Mouse (Mus musculus): ENCODE measurements around the gene Tmem159. TPM values are rescaled to one million over a fixed set of nuclear protein-coding genes. Genes with fewer than 3 reads are reported as not detected.
A peak's percentile ranks its signal among the peaks of the same experiment; 100 is the strongest.

Tmem159 gene
- 10 to 100 TPM in 1 of 3 experiments, 1 to 10 TPM in 2; 6.7 to 17.8 (median 7.2) TPM for polyA plus RNA-seq (2017; shearing (Covaris generic))

GRCm38 (mm10) chr7:120102164-120102972 is at the start of gene Tmem159:
Tmem159 (plus strand) TSS chr7:120102353.
- peak; percentile 32 for ATAC-seq

DNA sequence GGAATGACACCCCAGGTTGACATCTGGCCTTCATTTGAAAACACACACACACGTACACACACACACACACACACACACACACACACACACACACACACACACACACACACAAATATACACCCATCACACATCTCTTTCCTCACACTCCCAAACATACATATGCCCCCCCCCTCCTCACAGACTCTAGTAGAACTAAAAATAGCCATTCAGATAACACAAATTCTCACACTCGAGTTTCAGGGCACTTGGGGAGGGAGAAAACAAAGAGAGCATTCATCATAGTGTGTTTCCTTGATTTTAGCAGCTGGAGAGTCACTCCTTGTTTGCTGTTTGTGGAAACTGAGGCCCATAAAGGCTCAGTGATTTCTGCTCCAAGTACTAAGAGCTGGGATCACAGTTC is 48.1 kb upstream of the Tmem159 start:
- no peak for ATAC-seq

- no peak for ATAC-seq
These were observed 46.7 kb upstream of the Tmem159 start for GRCm38 (mm10) chr7:120055479-120055878.

DNA sequence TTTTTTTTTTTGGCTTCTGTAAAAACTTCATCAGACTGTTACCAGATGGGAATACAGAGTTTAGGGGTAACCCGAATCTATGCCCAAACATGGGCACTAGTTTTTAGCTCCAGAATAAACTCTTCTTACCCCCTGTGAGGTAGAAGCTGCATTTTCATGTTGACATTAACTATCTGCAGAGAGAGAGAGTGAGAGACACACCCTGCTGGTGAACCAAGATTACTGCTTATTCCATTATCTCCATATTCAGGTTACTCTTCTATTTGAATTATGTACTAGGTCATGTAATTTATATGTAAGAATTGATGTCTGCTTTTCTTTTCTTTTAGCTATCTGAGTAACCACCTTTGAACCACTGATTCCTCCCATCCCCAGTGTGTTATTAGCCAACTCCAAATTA is 38.1 kb upstream of the Tmem159 start:
- no peak for ATAC-seq

DNA sequence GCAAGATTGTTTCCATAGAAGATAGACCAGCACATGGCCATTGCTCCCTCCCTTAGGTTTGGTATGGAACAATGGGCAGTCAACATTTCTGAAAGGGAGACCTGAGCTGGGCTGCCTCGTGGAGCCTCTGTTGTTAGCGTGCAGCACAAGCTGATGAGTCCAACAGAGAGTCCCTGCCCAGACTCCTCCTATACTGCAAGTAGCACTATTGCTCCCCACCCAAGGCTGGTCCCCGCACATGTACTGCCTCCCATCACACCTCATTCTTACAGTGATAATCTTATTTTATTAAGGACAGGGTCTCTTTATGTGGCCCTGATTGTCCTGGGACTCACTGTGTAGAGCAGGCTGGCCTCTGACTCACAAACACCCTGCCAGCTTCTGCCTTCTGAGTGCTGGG is 34.0 kb upstream of the Tmem159 start:
- no peak for ATAC-seq

- no peak for ATAC-seq
These were observed 33.0 kb upstream of the Tmem159 start for GRCm38 (mm10) chr7:120069164-120069563.

DNA sequence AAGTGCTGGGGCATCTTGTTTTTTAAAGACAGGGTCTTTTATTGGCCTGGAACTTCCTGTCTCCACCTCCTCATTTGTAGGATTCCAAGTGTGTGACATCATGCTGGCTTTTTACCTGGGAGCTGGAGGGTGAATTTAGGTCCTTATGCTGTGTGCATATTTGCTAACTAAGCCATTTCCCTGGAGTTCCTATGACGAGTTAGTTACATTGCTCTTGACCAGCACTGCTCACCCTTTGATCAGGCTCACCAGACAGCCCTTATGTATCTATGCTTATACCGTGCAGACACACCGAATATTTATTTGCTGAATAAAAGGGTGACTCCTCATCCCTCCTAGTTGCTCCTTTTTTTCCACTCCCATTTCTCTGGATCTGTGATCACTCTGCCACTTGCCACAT is 22.0 kb upstream of the Tmem159 start:
- no peak for ATAC-seq

DNA sequence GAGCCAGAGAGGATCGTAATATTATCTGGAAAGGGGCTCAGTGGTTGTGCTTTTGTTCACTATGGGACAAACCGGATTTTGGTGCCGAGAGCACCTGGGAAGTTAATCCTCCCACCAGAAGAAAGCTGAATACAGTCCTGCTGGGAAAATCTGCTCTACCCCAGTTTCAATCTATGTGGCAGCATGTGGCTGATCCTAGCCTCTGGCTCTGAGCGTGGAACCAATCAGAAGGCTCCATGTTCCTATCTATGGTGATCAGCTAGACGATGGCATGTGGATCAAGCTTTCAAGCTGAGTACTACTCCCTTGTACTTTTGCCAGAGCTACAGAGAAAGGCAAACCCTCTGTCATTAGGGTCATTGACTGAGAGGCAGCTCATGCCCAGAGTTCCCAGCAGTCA is 9.1 kb upstream of the Tmem159 start:
- no peak for ATAC-seq

DNA sequence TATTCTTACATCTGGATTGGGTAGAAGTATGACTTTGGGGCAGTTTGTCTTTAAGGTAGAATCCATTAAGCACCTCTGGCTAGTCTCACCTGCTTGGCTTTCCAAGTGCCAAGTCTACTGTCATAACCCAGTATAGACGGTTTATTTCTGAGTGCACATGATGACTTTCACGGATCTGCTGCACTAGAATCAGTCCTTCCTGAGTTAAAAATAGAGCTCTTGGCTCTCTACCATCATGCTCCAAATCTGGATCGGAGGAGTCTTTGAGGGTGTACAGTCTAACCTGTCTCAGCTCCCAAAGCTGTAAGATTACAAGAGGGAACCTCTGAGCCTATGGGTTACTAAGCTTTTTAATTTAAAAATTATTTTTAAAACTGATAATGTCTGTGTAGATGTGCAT is 7.9 kb upstream of the Tmem159 start:
- ATAC-seq = no peak

DNA sequence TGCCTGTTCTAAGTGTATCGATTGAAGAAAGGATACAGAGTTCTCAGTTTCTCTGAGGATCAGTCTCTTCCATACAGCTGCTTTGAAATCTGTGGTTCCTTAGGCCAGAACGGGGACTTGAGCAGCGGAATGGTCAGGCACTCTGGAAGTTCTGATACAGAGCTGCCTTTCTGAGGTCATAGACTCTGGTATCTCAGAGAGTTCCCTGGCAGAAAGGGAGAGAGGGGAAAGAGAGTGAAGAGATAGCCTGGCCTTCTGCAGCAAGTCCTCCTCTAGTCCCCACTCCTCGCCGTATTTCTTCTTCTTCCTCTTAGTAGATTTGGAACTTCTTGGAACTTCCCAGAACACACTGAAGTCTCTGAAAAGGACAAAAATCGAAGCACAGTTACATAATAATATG is 7.0 kb upstream of the Tmem159 start, which contains the start of gene Dnah3:
Dnah3 (minus strand) TSS at position 101 of the 400 bp plus-strand sequence.
- ATAC-seq = no peak

DNA sequence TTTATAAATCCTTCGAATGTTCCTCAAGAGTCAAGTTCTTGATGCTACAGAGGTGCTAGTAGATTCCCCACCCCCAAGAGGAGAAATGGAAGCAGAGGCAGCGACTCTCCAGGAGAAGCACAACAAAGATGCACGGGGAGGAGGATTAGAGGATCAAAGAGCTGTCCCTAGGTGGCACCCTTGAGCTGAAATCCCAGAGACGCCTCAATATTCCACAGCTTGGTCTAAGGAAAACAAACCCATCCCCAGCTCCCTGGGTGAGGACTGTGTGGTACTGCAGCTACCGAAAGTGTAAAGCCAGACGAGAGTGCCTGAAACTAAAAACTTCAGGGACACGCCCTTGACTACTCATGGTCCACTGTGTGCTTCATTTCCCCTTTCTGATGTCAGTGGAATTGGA is 4.3 kb upstream of the Tmem159 start:
- no peak for ATAC-seq

DNA sequence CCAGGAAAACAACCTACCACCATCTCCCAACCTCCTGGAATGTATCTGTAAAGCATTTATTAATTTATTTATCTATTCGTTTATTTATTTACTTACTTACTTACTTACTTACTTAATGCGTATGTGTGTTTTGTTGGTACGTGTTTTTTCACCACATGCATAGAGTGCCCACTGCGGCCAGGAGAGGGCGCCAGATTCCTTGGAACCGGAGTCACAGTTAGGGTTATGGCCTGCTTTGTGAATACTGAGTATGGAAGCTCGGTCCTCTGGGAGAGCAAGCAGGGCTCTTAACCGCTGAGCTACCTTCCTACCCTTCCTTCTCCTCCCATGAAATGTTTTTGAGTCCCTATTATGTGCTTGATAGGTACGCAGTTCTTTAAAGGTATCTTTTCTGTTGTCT is 3.8 kb upstream of the Tmem159 start:
- no peak for ATAC-seq

DNA sequence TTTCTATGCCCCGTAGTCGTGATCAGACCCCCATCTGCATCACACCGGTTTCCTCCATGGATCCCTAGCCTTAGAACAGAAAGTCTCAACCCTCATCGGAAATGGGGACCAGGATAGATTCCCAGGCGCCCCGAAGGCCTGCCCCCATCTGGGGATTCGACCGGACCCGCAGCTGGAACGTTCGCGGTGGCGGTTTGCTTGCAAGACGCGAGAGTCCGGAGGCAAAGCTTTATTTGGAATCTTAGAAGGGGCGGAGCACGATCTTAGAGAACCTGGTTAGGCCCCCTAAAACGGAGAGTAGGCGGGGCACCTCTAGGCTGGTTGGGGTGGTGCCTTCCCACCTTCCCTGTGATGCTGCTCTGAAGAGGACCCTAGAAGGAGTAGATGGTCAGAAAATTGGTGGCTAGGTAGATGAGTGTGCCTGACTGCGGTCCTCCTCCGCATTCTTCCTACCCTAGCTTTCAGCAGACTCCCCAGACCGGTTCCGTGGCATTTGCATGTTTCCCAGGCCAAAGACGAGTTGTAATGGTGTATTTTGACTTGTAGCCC is 940 bp downstream of the Tmem159 start:
- no peak for ATAC-seq

- no peak for ATAC-seq
These were observed 2.8 kb downstream of the Tmem159 start for GRCm38 (mm10) chr7:120104975-120105374.

DNA sequence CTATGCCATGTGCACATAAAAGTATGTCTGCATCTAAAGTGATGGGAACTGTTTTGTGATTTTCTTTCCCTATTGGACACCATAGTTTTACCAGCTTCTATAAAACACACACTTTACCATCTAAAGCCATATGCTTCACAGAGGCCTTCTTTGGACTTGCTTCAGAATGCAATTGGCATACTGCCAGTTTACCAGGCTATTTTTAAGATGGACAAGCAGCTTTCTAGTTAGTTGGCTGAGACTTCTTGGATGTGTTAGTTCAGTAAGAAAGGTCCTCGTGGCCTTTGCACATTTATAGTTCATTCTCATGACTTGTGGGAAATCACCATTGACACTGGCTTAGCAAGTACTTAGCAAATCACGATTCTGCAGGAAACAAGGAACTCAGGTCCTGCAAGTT is 4.2 kb downstream of the Tmem159 start:
- no peak for ATAC-seq

DNA sequence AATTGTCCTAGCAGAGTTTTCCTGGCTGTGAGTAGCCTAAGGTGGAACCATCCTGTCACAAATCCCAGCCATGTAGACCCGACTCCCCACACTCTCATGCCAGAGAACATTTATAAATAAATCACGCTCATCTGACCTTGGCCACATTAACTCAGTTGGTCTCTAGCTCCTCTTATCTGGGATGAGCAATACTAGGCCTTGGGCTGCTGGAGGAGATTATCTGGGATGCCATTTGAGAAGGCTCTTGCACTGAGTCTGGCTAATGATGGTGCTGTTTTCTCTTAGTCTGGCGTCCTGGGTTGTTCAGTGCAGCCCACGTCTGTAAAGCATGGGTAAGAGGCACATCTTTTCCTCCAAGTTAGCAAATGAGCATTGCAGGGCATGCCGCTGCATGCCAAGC is 7.5 kb downstream of the Tmem159 start:
- no peak for ATAC-seq

- no peak for ATAC-seq
These were observed 14.8 kb downstream of the Tmem159 start for GRCm38 (mm10) chr7:120116976-120117375.

GRCm38 (mm10) chr7:120117529-120117928 is 15.4 kb downstream of the Tmem159 start:
- ATAC-seq = no peak

- no peak for ATAC-seq
These were observed 21.6 kb downstream of the Tmem159 start for GRCm38 (mm10) chr7:120123776-120124175.

DNA sequence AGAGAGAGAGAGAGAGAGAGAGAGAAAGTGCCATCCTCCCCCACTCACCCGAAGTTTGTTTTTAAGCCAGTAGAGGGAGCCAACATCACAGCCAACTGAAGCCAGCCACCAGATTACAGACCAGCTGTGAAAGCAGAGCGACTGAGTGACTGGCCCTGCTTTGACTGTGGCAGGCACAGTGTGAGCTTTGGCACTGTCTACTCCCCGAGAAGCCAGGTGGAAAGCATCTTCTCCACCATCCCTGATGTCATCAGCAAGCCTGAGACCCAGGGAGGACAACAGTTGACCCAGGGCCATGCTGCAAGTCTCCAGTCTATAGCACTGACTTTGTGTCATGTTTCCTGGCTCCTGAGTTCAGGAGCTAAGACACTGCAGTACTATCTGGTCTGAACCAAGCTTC is 22.7 kb downstream of the Tmem159 start:
- no peak for ATAC-seq

DNA sequence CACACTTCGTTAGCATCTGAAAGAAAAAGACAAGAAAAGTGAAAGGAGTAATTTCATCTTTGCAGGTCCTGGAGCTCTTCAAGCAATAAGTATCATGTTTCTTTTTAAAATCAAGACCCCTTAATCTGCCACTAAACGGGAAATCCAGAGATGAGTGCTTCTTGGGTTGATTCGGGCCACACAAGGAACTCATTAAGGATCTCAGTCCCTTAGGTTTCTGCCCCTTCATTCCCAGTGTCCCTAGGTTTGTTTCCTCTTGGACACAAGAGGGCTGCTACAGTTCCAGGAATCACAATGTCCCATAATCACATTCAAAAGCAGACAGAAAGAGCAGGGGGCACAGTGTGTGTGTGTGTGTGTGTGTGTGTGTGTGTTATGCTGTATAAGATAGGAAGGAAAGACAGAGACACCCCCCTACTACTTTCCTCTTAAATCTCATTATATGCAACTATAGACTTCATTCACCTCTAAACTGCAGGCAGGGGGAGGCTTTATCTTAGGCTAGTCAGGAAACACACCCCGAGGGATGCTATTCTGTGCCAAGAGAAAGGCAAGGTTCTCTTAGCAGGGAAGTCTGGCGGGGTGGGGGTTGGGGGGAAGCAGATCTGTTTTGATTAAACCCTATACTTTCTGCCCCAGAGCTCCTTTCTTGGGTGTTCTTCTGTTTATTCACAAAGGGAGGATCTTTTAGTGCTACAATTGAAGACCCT is 25.0 kb downstream of the Tmem159 start:
- no peak for ATAC-seq

DNA sequence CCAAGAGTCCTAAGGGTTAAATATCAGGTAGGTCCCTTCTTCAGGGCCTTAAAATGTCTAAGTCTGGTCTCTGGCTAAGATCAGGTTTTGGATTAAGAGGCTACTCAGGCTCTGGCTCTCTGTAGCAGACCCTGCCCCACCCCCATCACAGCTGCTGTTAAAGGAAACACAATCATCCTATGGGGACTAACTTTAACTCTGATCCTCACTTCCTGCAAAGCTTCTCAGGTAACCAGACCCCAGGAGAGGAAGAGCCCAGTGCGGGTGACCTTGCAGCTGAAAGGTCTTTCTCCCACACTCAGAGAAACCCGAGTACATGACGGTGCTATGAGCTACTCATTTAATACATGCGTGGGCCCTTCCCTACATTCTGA is 25.5 kb downstream of the Tmem159 start:
- ATAC-seq = no peak

DNA sequence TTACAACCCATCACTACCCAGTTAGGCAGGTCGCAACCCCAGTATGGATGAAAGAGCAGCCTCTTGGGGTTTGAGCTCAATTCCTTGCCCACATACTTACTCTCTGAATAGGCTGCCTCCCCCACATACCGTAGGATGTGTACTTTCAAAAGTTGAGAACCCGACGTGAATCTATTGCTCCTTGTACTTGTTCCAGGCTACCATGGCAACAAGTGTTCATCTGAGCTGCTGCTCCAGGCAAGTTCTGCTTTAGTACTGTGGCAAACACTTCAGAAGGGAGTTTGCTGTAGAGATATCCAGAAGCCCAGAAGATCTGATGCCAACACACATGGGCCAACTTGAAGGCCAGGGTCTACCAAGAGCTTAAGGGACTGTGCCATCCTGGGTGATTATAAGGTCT is 26.8 kb downstream of the Tmem159 start:
- ATAC-seq = no peak

- ATAC-seq = no peak
These were observed 40.6 kb downstream of the Tmem159 start for GRCm38 (mm10) chr7:120142743-120143142.
